Mouse (Mus musculus) kidney, postnatal 0 days (tissue): ENCODE measurements around the gene Pde6h. TPM values are rescaled to one million over a fixed set of nuclear protein-coding genes. Genes with fewer than 3 reads are reported as not detected.

ENCODE experiments used
- ATAC-seq: fragments of 200-750 bp; cut with Nextera tagmentation; replicated peaks from 2 replicates; pipeline ENCODE4 v1.8.0; 2017; ENCODE audit warnings: low read depth, moderate number of reproducible peaks, moderate TSS enrichment, moderate library complexity; ENCODE audit not compliant: low FRiP score
- DNase-seq: peaks from one replicate; pipeline ENCODE4 v3.0.0-alpha.2; 2016; ENCODE audit warnings: low spot score
- H3K27ac ChIP-seq: fragments of 300-500 bp; sonication (generic); 2 replicates; pipeline ENCODE4 v1.5.1; 2014; ENCODE audit warnings: mild to moderate bottlenecking
- H3K27me3 ChIP-seq: fragments of 300-500 bp; sonication (generic); 2 replicates; pipeline ENCODE4 v1.6.1; 2014; ENCODE audit warnings: low read length, mixed read lengths; ENCODE audit not compliant: insufficient read depth
- H3K36me3 ChIP-seq: fragments of 300-500 bp; sonication (generic); 2 replicates; pipeline ENCODE4 v1.6.1; 2014; ENCODE audit warnings: low read length, mixed read lengths; ENCODE audit not compliant: insufficient read depth
- H3K4me1 ChIP-seq: fragments of 300-500 bp; sonication (generic); replicated peaks from 2 replicates; pipeline ENCODE4 v1.6.1; 2014; ENCODE audit warnings: antibody characterized with exemption, low read length, mixed read lengths; ENCODE audit not compliant: insufficient read depth
- H3K4me2 ChIP-seq: fragments of 300-500 bp; sonication (generic); 2 replicates; pipeline ENCODE4 v1.6.1; 2014; ENCODE audit warnings: mild to moderate bottlenecking, low read length, moderate library complexity, mixed read lengths
- H3K4me3 ChIP-seq: fragments of 300-500 bp; sonication (generic); replicated peaks from 2 replicates; pipeline ENCODE4 v1.5.1; 2014; ENCODE audit warnings: low read depth, low read length
- H3K9ac ChIP-seq: fragments of 300-500 bp; sonication (generic); 2 replicates; pipeline ENCODE4 v1.6.1; 2014; ENCODE audit warnings: low read depth, low read length
- H3K9me3 ChIP-seq: fragments of 300-500 bp; sonication (generic); replicated peaks from 2 replicates; pipeline ENCODE4 v1.6.1; 2016; ENCODE audit warnings: low read length, inconsistent platforms, mixed read lengths
- CTCF ChIP-seq: IDR thresholded peaks from 2 replicates; pipeline ENCODE4 v1.5.1; 2016; ENCODE audit warnings: antibody characterized with exemption, low read depth, mild to moderate bottlenecking, moderate library complexity
- WGBS: fragments of 180-500 bp; shearing (Covaris S2); extraction: QIAGEN DNeasy Blood & Tissue Kit; methylation state at CpG from one replicate; pipeline ENCODE4 v1.1.7; 2014; 5-methylcytosine and 5-hydroxymethylcytosine counted together
- polyA plus RNA-seq: library from polyadenylated mRNA; unstranded; fragments of >200 nt; fragmentation: Nextera tagmentation; extraction: Ambion mirVana; gene quantifications from 2 replicates; pipeline ENCODE4 v1.2.1, GENCODE M21; 2015

Gene Pde6h
- polyA plus RNA-seq, 1 experiment from 2014 or later, result 0.67 TPM

- H3K9ac ChIP-seq, result no peak overlapping the region
- WGBS, result 54% methylated on average over 8 of the region's 8 CpGs
- no peak for TF ChIP-seq CTCF
- no peaks in the 10 kb centered on the region for H3K9me3 ChIP-seq
- H3K27me3 ChIP-seq, result no peaks in the 10 kb centered on the region
- DNase-seq (no peak), ATAC-seq (no peak)
- H3K4me1 ChIP-seq, result no peaks in the 10 kb centered on the region
- no peak overlapping the region for H3K27ac ChIP-seq
- no peaks in the 10 kb centered on the region for H3K36me3 ChIP-seq
- H3K4me3 ChIP-seq, result no peak overlapping the region
- H3K4me2 ChIP-seq, result no peak overlapping the region
These were observed 1.4 kb downstream of the Pde6h start for GRCm38 (mm10) chr6:136925049-136925448.

GRCm38 (mm10) chr6:136927626-136928025, 4.0 kb downstream of the Pde6h start:
- H3K4me3 ChIP-seq, result no peak overlapping the region
- no peaks in the 10 kb centered on the region for H3K27me3 ChIP-seq
- DNase-seq (peak; percentile 38), ATAC-seq (no peak)
- peaks cover 6% of the 10 kb centered on the region for H3K4me1 ChIP-seq
- H3K9ac ChIP-seq, result no peak overlapping the region
- no peaks in the 10 kb centered on the region for H3K9me3 ChIP-seq
- 87% methylated on average over 1 of the region's 1 CpGs for WGBS
- no peaks in the 10 kb centered on the region for H3K36me3 ChIP-seq
- no peak overlapping the region for H3K27ac ChIP-seq
- TF ChIP-seq CTCF, result no peak
- no peak overlapping the region for H3K4me2 ChIP-seq

- H3K9ac ChIP-seq, result no peak overlapping the region
- no peak overlapping the region for H3K4me3 ChIP-seq
- ATAC-seq (peak; percentile 75), DNase-seq (peak; percentile 90)
- no peaks in the 10 kb centered on the region for H3K9me3 ChIP-seq
- TF ChIP-seq CTCF, result no peak
- no peaks in the 10 kb centered on the region for H3K36me3 ChIP-seq
- H3K27me3 ChIP-seq, result no peaks in the 10 kb centered on the region
- H3K27ac ChIP-seq, result peak overlapping the region; percentile 54
- peaks cover 6% of the 10 kb centered on the region for H3K4me1 ChIP-seq
- 21% methylated on average over 12 of the region's 12 CpGs for WGBS
- peak overlapping the region; percentile 27; the same call in 1 of the 2 replicates for H3K4me2 ChIP-seq
These were observed 7.0 kb downstream of the Pde6h start for GRCm38 (mm10) chr6:136930677-136931076.

- no peak overlapping the region for H3K4me2 ChIP-seq
These were observed 7.6 kb downstream of the Pde6h start for GRCm38 (mm10) chr6:136931246-136931645.

GRCm38 (mm10) chr6:136934068-136934467, 10.4 kb downstream of the Pde6h start:
- H3K4me2 ChIP-seq, result no peak overlapping the region
- ATAC-seq, result no peak
- H3K9ac ChIP-seq, result no peak overlapping the region
- H3K27ac ChIP-seq, result no peak overlapping the region
- no peak for TF ChIP-seq CTCF
- H3K4me1 ChIP-seq, result peaks cover 9% of the 10 kb centered on the region
- H3K4me3 ChIP-seq, result no peak overlapping the region
- H3K27me3 ChIP-seq, result no peaks in the 10 kb centered on the region
- DNase-seq, result no peak
- no peaks in the 10 kb centered on the region for H3K36me3 ChIP-seq
- WGBS, result 78% methylated on average over 7 of the region's 7 CpGs
- no peaks in the 10 kb centered on the region for H3K9me3 ChIP-seq

More at GRCm38 (mm10) chr6:136931246-136931645, 7.6 kb downstream of the Pde6h start:
- H3K9ac ChIP-seq, result no peak overlapping the region
- H3K27ac ChIP-seq, result peak overlapping the region; percentile 54
- DNase-seq (no peak), ATAC-seq (no peak)
- no peaks in the 10 kb centered on the region for H3K27me3 ChIP-seq
- TF ChIP-seq CTCF, result no peak
- peaks cover 6% of the 10 kb centered on the region for H3K4me1 ChIP-seq
- no peaks in the 10 kb centered on the region for H3K36me3 ChIP-seq
- no peak overlapping the region for H3K4me3 ChIP-seq
- 82% methylated on average over 13 of the region's 13 CpGs for WGBS
- no peaks in the 10 kb centered on the region for H3K9me3 ChIP-seq

- H3K4me2 ChIP-seq, result no peak overlapping the region
- no peaks in the 10 kb centered on the region for H3K36me3 ChIP-seq
- no peak overlapping the region for H3K27ac ChIP-seq
- ATAC-seq (no peak), DNase-seq (no peak)
- no peaks in the 10 kb centered on the region for H3K9me3 ChIP-seq
- no peak overlapping the region for H3K9ac ChIP-seq
- peaks cover 13% of the 10 kb centered on the region for H3K4me1 ChIP-seq
- no peaks in the 10 kb centered on the region for H3K27me3 ChIP-seq
- no peak for TF ChIP-seq CTCF
- 85% methylated on average over 3 of the region's 3 CpGs for WGBS
- H3K4me3 ChIP-seq, result no peak overlapping the region
These were observed 11.6 kb downstream of the Pde6h start for GRCm38 (mm10) chr6:136935233-136935632.

- 79% methylated on average over 9 of the region's 9 CpGs for WGBS
- Histone ChIP-seq H3K4me2 (no peak overlapping the region), H3K27me3 (no peaks in the 10 kb centered on the region), H3K27ac (no peak overlapping the region), H3K36me3 (no peaks in the 10 kb centered on the region), H3K4me3 (no peak overlapping the region), H3K9ac (no peak overlapping the region), H3K4me1 (peaks cover 14% of the 10 kb centered on the region), H3K9me3 (no peaks in the 10 kb centered on the region)
- DNase-seq (no peak), ATAC-seq (no peak)
- no peak for TF ChIP-seq CTCF
These were observed 12.7 kb downstream of the Pde6h start for GRCm38 (mm10) chr6:136936361-136936760.
